Mouse (Mus musculus) retina, adult 2 months (tissue): ENCODE measurements around the gene Selplg.

Experiments used
- DNase-seq: peaks from one replicate; pipeline ENCODE4 v3.0.0-alpha.2; 2012; ENCODE audit warnings: low read depth, low spot score

The Selplg gene

DNA sequence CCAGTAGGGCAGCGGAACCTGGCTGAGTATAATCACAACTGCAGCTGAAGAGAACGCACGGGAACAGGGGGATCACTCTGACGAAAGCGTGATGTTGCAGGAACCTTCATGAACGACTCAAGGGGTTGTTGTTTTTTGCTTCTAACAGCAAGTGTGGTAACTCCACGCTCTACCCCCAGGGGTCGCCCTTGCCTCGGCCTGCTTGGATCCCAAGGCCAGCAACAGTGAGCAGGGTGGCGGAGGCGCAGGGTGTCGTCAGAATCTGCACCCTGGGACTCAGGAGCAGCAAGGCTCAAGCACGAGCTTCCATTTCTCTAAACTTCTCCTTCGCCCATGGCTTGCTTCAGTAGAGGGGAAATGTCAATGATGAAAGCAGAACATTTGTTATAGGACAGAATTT is 22.1 kb upstream of the Selplg start:
- peak; percentile 32 for DNase-seq

DNA sequence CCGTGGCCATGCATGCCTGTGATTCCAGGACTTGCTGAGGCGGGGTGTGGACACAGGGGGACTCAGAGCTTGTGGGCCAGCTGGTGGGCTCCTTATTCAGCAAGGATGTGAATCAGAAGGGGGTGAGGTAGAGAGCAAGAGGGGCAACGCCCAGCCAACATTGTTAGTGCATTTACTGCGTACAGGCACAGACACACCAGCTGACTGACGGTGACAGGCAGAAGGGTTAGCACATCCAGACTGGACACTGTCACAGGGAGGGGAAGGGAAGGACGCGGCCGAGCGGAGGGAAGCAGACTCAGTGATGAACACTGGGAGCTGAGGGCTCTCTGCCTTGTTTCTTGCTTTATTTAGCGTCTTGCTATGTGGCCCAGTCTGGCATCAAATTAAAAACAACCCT is 21.1 kb upstream of the Selplg start:
- DNase-seq = no peak

DNA sequence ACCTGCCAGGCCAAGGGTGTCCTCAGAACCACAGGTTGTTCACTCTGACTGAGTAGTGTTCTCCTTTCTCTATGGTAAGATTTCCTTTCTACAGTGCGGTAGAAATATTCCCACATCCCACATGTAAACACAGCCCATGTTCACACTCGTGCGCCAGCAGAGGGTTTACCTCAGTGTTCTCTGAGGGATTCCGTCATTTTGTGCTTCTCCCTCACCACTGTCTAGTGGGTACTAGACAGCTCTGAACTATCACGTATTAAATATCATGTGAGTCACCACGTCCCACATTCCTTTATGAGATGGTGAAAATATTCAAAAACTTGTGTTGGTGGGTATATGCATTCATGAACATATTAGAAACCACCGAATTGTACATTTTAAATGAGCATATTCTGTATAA is 20.0 kb upstream of the Selplg start:
- DNase-seq = no peak

DNA sequence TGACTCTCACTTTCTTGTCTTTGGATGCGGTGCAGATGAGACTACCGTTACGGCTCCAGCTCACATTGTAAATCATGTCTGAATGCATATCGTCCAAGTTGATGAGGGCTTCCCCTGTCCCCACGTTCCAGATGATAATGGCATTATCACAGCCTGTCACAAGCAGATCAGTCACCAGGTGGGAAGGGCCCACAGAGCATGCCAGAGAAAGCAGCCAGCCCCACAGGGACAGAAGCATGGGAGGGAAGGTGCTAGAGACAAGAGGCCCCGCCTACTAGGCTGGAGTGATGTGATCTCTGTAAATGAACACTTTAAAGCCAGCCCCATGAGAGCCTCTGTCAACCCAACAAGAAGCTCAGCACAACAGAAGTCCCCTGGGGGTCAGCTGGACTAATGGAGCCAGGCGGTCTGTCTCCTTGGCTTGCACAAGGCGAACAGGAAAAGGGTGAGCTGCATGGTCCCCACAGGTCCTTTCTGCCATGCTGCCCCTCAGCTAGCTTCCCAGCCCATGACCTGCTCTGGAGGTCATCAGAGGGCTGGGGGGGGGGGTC is 18.3 kb upstream of the Selplg start:
- DNase-seq = no peak

DNA sequence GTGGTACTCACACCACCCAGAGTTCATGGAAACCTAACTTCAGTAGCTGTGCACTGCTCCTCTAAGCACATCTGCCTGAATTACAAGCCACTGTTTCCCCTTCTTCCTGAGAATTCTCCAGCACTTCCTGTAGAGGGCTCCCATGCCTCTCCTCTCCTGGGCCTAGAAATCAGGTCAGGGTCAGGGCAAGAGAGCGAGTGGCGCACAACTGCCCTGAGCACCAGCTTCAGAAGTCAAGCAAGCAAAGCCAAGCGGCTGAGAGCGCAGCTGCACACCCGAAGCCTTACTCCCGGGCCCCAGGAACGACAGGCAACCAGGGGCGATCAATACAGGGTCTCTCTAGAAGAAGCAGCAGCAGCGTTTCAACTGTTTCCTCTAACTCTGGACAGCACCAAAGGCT is 15.2 kb upstream of the Selplg start:
- no peak for DNase-seq

DNA sequence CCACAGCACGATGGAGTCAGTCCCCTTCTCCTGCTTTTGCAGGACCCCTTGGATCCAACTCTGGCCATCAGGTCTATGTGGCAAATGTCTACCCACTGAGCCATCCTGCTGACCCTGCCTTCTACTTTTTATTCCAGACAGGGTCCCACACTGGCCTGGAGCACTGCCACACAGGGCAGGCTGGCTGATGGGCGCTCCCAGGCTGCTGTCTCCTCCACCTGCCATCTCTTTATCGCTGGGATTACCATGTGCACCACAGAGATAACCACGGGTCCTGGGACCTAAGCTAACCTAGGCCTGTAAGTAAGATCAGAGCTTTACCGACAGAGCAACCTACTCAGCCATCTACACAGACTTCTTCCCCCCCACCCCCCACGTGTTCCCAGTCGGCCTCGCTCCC is 14.2 kb upstream of the Selplg start:
- no peak for DNase-seq

DNA sequence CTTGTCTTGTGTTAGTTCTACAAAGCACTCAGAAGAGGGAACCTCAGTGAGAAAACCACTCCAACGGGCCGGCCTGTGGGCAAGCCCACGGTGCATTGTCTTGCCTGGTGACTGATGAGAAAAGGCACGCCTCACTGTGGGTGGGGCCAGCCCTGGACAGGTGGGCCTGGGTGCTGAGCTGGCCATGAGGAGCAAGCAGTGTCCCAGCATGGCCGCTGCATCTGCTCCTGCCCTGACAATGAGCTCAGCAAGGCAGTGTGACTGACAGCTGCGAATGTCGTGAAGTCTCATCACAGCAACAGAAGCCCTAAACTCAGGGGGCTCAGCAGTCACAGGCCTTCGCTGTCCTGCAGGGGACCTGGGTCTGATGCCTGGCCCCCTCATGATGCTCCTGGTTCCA is 13.2 kb upstream of the Selplg start:
- DNase-seq = no peak

DNA sequence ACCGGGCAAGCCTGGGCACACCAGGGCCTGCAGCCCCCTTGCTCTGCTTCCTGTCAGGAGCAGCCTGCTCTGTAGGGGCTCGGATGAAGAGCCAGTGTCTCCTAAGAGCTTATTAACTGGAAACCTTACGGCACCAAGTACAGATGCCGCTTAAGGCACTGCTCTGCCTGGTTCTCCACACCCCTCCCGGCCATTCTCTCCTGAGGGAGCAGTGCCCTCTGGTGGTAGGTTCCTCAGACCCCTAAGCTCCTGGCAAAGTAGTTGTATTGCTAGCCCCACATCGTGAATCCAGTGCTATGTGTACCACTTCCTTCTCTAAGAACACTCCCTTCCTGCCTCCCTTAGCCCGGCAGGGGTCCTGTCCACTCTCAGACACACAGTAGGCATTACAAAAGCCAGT is 12.3 kb upstream of the Selplg start:
- DNase-seq = no peak

DNA sequence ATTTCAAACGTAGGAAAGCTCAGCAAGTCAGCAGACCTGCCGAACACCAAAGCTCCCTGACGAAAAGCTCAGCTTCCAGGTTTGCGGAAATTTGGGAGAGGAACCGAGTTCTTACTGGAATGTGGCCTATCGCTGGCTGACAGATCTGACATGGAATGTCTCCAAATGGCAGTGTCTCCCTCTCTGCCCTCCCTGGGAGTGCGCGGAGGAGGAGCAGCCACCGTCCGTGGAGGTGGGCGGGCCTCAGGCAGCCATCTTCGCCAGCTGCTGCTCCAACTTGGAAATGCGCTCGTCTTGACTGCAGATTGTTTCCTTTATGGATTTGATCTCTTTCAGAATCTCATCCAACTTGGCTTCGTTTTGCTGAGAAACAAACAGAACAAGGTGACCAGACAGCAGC is 11.7 kb upstream of the Selplg start:
- no peak for DNase-seq

DNA sequence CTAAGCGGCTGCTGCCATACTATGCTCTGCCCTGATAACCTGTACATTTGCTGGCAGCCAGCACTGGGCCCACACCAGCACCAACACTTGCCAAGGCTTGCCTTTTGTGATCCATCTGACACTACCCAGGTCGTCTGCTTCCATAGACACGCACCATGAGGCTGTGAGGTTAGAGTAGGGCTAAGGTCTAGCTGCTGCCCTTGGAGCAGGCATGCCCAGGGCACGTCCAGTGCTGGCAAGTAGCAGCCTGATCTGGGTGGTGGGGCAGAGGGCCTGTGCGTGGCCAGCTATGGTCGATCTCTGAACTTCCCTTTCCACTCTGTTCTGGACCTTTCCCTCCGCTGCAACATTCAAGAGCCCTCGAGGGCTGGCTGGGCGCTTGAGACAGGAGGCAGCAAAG is 10.5 kb upstream of the Selplg start:
- no peak for DNase-seq

DNA sequence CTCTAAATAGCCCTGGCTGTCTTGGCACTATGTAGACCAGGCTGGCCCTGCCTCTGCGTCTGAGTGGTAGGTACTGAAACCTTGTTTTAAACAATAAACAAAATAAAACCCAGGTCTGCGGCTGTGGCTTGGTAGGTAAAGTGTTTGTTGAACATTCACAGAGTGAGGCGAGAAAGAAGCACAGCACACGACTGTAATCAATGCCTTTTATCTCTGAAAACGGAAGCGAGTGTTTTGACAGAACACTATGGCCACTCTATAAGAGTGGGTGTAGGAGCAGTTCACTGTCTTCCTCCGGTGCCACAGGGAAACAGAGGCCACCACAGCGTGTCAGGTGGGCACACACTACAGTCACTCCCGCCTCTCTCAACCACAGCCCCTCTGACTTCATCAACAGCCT is 9.8 kb upstream of the Selplg start:
- no peak for DNase-seq

DNA sequence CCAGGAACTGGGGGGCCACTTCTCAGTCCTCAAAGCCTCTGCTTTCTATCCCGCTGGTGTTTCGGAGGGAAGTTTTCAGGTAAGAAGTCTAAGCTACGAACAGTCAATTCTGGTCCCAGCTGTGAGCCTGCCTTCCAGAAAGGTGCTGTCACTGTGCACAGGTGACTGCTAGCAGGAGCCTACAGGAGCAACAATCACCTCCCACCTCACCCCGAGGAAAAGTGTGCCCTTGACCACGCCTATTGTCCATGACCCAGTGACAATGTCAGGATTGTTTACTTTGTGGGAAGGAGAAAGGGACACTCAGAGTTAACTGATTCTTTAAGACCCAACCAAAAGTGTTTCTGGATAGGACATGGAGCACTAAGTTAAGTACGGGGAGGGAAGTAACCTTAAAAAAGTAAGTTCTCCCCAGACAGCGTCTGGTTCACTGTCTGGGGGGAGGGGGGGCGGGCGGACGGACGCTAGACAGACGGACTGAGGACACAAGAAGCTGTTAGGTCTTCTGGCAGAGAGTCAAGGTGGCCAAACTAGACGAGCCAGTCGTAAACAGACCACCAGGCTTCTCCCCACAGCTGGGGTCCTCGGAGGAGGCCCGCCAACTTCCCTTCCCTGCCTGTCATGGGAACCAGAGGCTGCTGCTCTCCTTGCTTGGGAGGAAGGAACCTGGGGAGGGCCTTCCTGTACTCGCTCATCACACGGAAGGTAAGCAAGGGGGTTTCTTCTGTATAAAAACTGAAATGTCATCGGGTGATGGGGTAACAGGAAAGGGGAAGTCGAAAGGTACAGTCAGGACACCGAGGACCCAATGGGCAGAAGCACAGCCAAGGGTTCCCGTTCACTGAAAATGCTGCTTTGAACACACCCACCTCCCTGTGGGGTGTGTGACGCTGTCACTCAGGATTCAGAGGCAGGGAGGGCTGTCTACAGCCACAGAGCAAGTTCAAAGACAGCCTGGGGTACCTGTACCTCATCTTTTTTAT is 9.1 kb upstream of the Selplg start:
- DNase-seq = no peak

DNA sequence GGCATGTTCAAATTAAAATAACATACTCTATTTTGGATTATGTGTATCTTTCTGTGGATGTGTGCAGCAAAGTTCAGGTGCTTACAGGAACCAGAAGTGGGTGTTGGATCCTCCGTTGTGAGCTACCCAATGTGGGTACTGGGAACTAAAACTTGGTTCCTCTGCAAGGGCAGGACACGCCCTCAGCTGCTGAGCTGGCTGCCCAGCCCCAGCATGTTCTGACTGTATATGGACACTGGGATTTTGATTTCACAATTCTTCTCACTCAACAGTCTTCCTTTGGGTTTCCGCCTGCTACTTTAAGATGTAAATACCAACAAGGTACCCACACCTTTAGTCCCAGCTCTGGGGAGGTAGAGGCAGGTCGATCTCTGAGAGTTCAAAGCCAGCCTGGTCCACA is 8.0 kb upstream of the Selplg start:
- DNase-seq = no peak

DNA sequence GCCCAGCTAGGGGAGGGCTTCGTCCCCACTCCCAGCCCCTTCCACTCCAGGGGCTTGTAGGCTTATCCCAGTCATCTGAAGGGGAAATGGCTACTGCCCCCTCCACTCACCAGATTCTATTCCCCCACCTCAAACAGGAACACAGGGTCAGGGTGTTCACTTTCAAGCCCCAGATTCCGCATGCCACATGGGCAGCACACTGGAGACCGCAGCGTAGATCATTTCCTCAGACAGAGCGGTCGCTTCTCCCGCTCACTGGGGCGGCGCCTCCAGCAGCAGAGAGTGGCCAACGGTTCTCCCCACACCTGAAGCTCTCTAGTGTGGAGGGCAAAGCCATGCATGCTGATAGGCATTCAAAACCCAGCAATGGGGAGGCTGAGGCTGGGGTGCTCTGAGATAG is 4.5 kb upstream of the Selplg start:
- no peak for DNase-seq

DNA sequence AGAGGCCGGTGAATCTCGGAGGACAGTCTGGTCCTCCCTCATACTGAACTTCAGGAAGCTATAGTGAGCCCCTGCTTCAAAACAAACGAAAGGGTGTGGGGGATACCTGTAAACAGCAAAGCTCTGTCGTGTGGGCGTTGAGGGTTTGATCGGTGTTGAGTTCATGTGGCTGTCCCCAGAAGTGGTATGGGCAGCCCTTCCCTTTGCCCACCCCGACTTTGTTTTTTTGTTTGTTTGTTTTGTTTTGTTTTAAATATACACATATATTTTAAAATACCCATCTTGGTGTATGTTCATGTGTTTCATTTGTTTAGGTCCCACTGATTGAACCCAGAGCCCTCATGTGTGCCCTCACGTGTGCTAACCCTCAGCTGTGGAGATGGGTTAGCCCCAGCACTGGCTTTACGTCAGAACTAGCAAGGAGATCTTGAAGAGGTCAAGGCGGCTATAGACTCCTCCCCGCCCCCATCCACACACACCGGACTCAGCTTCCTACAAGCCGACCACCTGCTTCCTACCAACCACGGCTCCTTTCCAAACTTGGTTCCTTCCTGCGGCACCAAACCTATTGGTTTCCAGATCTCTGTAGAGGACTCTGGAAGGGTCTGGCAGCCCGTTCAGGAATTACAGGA is 988 bp upstream of the Selplg start:
- no peak for DNase-seq

DNA sequence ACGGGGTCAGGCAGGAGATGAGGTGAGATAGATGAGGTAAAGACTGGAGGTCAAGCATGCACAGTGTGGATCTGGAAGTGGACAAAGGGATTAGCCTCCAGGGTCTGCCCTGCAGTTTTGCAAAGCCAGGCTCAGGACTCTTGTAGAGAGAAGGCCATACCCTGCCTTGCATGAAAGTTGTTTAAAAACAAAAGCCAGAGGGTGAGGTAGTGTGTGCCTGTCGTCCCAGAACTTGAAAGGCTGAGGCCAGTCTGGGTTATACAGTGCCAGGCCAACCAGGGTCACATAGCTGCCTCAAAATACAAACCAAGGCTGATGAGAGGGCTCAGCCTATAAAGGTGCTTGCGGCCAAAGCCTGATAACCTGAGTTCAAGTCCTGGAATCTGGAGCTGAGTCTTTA is 703 bp downstream of the Selplg start:
- no peak for DNase-seq

DNA sequence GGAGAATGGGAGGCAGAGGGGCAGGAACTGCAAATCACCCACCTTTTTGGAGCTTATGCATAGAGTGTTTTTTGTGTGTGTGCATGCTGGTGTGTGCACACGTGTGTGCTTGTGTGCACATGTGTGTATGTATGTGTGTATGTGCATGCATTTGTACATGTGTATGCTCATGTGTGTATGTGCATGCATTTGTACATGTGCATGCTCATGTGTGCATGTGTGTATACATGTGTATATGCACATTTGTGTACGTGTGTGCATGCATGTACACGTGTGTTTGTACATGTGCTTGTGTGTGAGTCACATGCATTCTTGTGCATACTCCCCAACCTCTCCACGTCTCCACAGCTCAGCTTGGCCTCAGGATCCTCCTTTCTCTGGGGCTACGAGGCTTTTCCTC is 1.6 kb downstream of the Selplg start:
- no peak for DNase-seq

DNA sequence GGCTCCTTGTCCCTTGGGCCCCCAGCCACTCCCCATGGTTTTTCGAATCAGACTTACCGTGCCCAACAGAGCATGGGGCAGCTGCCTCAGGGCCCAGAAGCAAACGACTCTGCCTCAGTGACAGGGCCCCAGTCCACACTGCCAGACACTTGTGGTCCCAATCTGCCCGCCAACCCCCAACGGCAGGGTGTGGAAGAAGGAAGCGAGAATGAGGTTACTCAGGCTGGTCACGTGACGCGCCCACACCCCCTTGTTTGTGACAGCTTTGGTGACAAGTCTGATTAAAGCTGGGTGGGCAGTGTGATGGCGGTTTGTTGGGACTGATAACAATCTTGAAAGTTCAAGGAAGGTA is 2.2 kb downstream of the Selplg start:
- DNase-seq = no peak

DNA sequence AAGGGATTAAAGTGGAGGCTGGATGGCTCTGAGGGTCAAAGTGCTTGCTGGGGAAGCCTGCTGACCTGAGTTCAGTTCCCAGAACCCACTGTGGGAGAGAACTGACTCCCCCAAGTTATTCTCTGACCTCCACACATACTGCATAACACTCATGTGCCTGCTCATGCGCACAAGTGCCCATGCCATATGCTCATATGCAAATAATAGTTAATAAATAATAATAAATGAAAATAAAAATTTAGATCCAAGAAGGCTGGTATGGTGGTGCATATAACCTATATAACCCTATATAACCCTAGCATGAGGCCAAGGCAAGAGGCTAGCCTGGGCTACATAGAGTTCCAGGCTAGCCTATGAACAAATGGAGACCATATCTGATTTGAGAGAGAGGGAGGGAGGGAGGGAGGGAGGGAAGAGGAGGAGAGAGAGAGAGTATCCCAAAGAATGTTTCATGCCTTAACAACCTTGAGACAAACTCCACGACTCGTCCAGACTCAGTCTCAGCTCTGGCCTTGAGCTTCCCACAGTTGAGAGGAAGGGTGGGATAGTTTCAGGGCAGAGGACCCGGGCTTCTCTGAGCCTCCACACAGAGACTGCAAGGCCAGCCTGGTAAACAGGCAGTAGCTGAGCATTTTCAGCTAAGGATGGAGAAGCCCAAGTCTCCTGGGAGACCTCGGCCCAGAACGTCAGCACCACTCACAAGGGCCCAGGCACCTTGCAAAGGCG is 2.7 kb downstream of the Selplg start:
- no peak for DNase-seq

DNA sequence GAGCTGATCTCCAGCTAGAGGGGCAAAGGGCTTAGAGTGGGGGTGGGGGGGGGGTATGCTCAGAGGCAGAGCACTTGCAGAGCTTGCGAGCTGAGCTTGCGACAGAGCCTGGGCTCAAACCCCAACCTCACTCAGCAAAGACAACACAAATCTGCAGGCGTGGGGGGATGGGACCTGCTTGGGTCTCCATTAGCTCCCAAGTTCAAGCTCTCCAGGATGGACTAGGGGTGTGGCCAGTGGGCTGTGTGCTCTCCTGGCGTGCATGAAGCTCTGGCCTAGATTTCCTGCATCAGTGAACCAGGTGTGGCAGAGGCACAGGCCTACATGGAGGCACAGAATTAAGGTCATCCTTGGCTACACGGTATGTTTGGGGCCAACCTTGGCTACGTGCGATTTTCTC is 4.0 kb downstream of the Selplg start:
- no peak for DNase-seq

DNA sequence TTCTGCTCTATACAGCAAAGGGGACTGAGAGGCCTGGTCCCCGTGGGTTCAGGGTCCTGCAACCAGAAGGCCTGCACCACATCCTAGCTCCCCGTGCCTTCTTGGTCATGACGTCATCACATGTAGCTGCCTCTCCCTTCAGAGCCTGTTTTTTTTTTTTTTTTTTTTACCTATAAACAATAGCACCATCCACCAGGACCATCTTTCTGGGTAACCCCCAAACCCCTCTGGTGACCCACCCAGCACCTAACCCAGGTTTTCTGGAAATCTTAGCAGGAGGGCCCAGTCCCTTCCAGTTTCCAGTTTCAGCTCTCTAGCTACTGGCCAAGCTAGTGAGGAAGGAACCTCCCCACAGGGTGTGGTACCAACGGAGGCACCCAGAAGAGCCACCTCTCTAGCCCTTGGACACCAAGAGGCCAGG is 4.4 kb downstream of the Selplg start:
- no peak for DNase-seq

DNA sequence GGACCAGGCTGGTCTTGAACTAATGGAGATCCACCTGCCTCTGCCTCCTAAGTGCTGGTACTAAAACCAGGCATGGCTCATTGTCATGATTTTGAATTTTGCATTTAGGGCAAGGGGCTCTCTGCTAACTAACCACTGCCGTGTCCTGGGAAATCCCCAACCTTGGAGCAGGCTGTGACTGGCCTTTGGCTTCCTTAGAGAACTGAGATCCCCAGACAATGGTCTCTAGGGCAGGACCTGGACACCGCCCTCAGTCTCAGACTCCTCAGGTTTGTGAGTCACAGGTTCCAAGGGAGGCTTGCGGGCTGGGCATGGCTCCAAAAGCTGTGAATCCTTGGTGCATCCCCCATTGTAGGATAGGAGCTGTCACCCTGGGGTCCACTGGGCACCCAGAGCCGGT is 5.8 kb downstream of the Selplg start:
- DNase-seq = no peak
